Mouse (Mus musculus): ENCODE measurements around the gene Pde4c. TPM values are rescaled to one million over a fixed set of nuclear protein-coding genes. Genes with fewer than 3 reads are reported as not detected.
A peak's percentile ranks its signal among the peaks of the same experiment; 100 is the strongest.

Pde4c gene
- polyA plus RNA-seq, 1 experiment, result 1.1 TPM

GRCm38 (mm10) chr8:70746676-70747075 lies 23.2 kb downstream of the Pde4c start:
- H3K27me3 ChIP-seq (ENCODE audit: control insufficient read depth, insufficient read depth, low read length), result no peaks in the 10 kb centered on the region; the same call in 1 of the 2 replicates
- no peak for TF ChIP-seq CTCF (IDR thresholded peaks at IDR 0.05; ENCODE audit: control insufficient read depth, insufficient read depth, insufficient replicate concordance, low read depth, low read length)
- TF ChIP-seq POLR2A (IDR thresholded peaks at IDR 0.05; ENCODE audit: control insufficient read depth, low read depth, low read length), result no peak
- no peak overlapping the region for H3K27ac ChIP-seq (ENCODE audit: control insufficient read depth, insufficient read depth, low read depth, low read length)
- peaks cover 17% of the 10 kb centered on the region for H3K4me1 ChIP-seq (ENCODE audit: control insufficient read depth, insufficient read depth, low read length)
- H3K36me3 ChIP-seq (ENCODE audit: control insufficient read depth, insufficient read depth, low read length), result no peaks in the 10 kb centered on the region
- H3K4me3 ChIP-seq (ENCODE audit: control insufficient read depth, low read depth, low read length), result no peak overlapping the region

GRCm38 (mm10) chr8:70747211-70747890 lies 23.8 kb downstream of the Pde4c start:
- Histone ChIP-seq H3K4me1 (ENCODE audit: control insufficient read depth, insufficient read depth, low read length) (peaks cover 17% of the 10 kb centered on the region), H3K36me3 (ENCODE audit: control insufficient read depth, insufficient read depth, low read length) (no peaks in the 10 kb centered on the region), H3K27me3 (ENCODE audit: control insufficient read depth, insufficient read depth, low read length) (no peaks in the 10 kb centered on the region; the same call in 1 of the 2 replicates), H3K4me3 (ENCODE audit: control insufficient read depth, low read depth, low read length) (no peak overlapping the region), H3K27ac (ENCODE audit: control insufficient read depth, insufficient read depth, low read depth, low read length) (no peak overlapping the region)
- TF ChIP-seq POLR2A (IDR thresholded peaks at IDR 0.05; ENCODE audit: control insufficient read depth, low read depth, low read length) (no peak), CTCF (IDR thresholded peaks at IDR 0.05; ENCODE audit: control insufficient read depth, insufficient read depth, insufficient replicate concordance, low read depth, low read length) (no peak)

GRCm38 (mm10) chr8:70748246-70749096 lies 25.0 kb downstream of the Pde4c start:
- H3K27ac ChIP-seq (ENCODE audit: control insufficient read depth, insufficient read depth, low read depth, low read length), result no peak overlapping the region
- no peaks in the 10 kb centered on the region for H3K36me3 ChIP-seq (ENCODE audit: control insufficient read depth, insufficient read depth, low read length)
- H3K4me1 ChIP-seq (ENCODE audit: control insufficient read depth, insufficient read depth, low read length), result peaks cover 23% of the 10 kb centered on the region
- no peak overlapping the region for H3K4me3 ChIP-seq (ENCODE audit: control insufficient read depth, low read depth, low read length)
- no peaks in the 10 kb centered on the region; the same call in 1 of the 2 replicates for H3K27me3 ChIP-seq (ENCODE audit: control insufficient read depth, insufficient read depth, low read length)
- TF ChIP-seq POLR2A (IDR thresholded peaks at IDR 0.05; ENCODE audit: control insufficient read depth, low read depth, low read length), result no peak
- no peak for TF ChIP-seq CTCF (IDR thresholded peaks at IDR 0.05; ENCODE audit: control insufficient read depth, insufficient read depth, insufficient replicate concordance, low read depth, low read length)

GRCm38 (mm10) chr8:70749097-70749674 lies 25.7 kb downstream of the Pde4c start:
- H3K4me3 ChIP-seq (ENCODE audit: control insufficient read depth, low read depth, low read length), result no peak overlapping the region
- H3K4me1 ChIP-seq (ENCODE audit: control insufficient read depth, insufficient read depth, low read length), result peaks cover 17% of the 10 kb centered on the region
- no peak overlapping the region for H3K27ac ChIP-seq (ENCODE audit: control insufficient read depth, insufficient read depth, low read depth, low read length)
- no peaks in the 10 kb centered on the region for H3K36me3 ChIP-seq (ENCODE audit: control insufficient read depth, insufficient read depth, low read length)
- TF ChIP-seq POLR2A (IDR thresholded peaks at IDR 0.05; ENCODE audit: control insufficient read depth, low read depth, low read length) (no peak), CTCF (IDR thresholded peaks at IDR 0.05; ENCODE audit: control insufficient read depth, insufficient read depth, insufficient replicate concordance, low read depth, low read length) (no peak)
- no peaks in the 10 kb centered on the region; the same call in 1 of the 2 replicates for H3K27me3 ChIP-seq (ENCODE audit: control insufficient read depth, insufficient read depth, low read length)

- H3K27ac ChIP-seq (ENCODE audit: control insufficient read depth, insufficient read depth, low read depth, low read length), result no peak overlapping the region
- H3K27me3 ChIP-seq (ENCODE audit: control insufficient read depth, insufficient read depth, low read length), result no peaks in the 10 kb centered on the region; the same call in 1 of the 2 replicates
- H3K4me3 ChIP-seq (ENCODE audit: control insufficient read depth, low read depth, low read length), result no peak overlapping the region
- H3K4me1 ChIP-seq (ENCODE audit: control insufficient read depth, insufficient read depth, low read length), result peaks cover 15% of the 10 kb centered on the region
- H3K36me3 ChIP-seq (ENCODE audit: control insufficient read depth, insufficient read depth, low read length), result no peaks in the 10 kb centered on the region
- no peak for TF ChIP-seq POLR2A (IDR thresholded peaks at IDR 0.05; ENCODE audit: control insufficient read depth, low read depth, low read length)
- TF ChIP-seq CTCF (IDR thresholded peaks at IDR 0.05; ENCODE audit: control insufficient read depth, insufficient read depth, insufficient replicate concordance, low read depth, low read length), result no peak
These were observed 26.7 kb downstream of the Pde4c start for GRCm38 (mm10) chr8:70750128-70750680.

GRCm38 (mm10) chr8:70752000-70752764 lies 28.7 kb downstream of the Pde4c start:
- TF ChIP-seq POLR2A (IDR thresholded peaks at IDR 0.05; ENCODE audit: control insufficient read depth, low read depth, low read length) (no peak), CTCF (IDR thresholded peaks at IDR 0.05; ENCODE audit: control insufficient read depth, insufficient read depth, insufficient replicate concordance, low read depth, low read length) (no peak)
- H3K4me3 ChIP-seq (ENCODE audit: control insufficient read depth, low read depth, low read length), result no peak overlapping the region
- H3K4me1 ChIP-seq (ENCODE audit: control insufficient read depth, insufficient read depth, low read length), result peaks cover 17% of the 10 kb centered on the region
- no peaks in the 10 kb centered on the region for H3K27me3 ChIP-seq (ENCODE audit: control insufficient read depth, insufficient read depth, low read length)
- no peaks in the 10 kb centered on the region for H3K36me3 ChIP-seq (ENCODE audit: control insufficient read depth, insufficient read depth, low read length)
- peak overlapping the region; percentile 75 for H3K27ac ChIP-seq (ENCODE audit: control insufficient read depth, insufficient read depth, low read depth, low read length)
